Mouse (Mus musculus) CH12.LX (cell line): ENCODE measurements at regions not wholly inside any gene's neighbourhood (a gene's known extent, or its start where the extent isn't known, plus 50 kb on each side); places are given as distances from the start of the nearest gene placed in this dataset.

Experiments
- DNase-seq: peaks from one replicate; pipeline ENCODE4 v3.0.0-alpha.2; 2013; ENCODE audit errors: extremely low read depth
- H3K27ac ChIP-seq: 2 replicates; pipeline ENCODE4 v1.5.1; 2012; ENCODE audit warnings: low read depth, mild to moderate bottlenecking, control low read depth, moderate library complexity; ENCODE audit not compliant: insufficient read depth
- H3K27me3 ChIP-seq: replicated peaks from 2 replicates; pipeline ENCODE3; 2012; ENCODE audit warnings: inconsistent platforms
- H3K36me3 ChIP-seq, 2 experiments: replicated peaks in 1 of 2; 2 replicates each; pipeline versions ENCODE3 to v1.6.1; 2012; ENCODE audit warnings: inconsistent platforms in 1 of 2, low read length in 1 of 2, mild to moderate bottlenecking in 1 of 2, mixed read lengths in 1 of 2, moderate library complexity in 1 of 2; ENCODE audit not compliant: control insufficient read depth in 1 of 2, insufficient read depth in 1 of 2
- H3K4me1 ChIP-seq, 2 experiments: 2 replicates each; pipeline ENCODE4 v1.6.1; 2012; ENCODE audit warnings: inconsistent platforms in 1 of 2, moderate library complexity in 1 of 2; ENCODE audit not compliant: insufficient read depth in 2 of 2, control insufficient read depth in 1 of 2
- H3K4me2 ChIP-seq: 2 replicates; pipeline ENCODE4 v1.6.1; 2012; ENCODE audit warnings: low read depth, mild to moderate bottlenecking, control low read depth; ENCODE audit not compliant: poor library complexity, insufficient read depth, severe bottlenecking
- H3K4me3 ChIP-seq, 3 experiments: fragments of 150-350 bp in 1 of 3; sonication (generic) in 1 of 3; replicated peaks in 1 of 3; 2 replicates each; pipeline versions ENCODE3 to v1.5.1; 2011 to 2012; ENCODE audit warnings: low read depth in 2 of 3, low read length in 2 of 3, mild to moderate bottlenecking in 2 of 3, moderate library complexity in 2 of 3, control low read depth in 1 of 3, improper control_type of control experiment in 1 of 3, inconsistent platforms in 1 of 3, mixed read lengths in 1 of 3; ENCODE audit not compliant: poor library complexity in 1 of 3
- H3K79me2 ChIP-seq: replicated peaks from 2 replicates; pipeline ENCODE4 v1.6.1; 2012; ENCODE audit warnings: mild to moderate bottlenecking, moderate library complexity; ENCODE audit not compliant: control insufficient read depth, poor library complexity, insufficient read depth, severe bottlenecking; ENCODE audit errors: extremely low read depth
- H3K9ac ChIP-seq: 2 replicates; pipeline ENCODE4 v1.6.1; 2012; ENCODE audit warnings: low read depth, mild to moderate bottlenecking, control low read depth, moderate library complexity; ENCODE audit not compliant: insufficient read depth
- H3K9me3 ChIP-seq: replicated peaks from 2 replicates; pipeline ENCODE3; 2012; ENCODE audit warnings: low read length, inconsistent platforms, mixed read lengths
- BHLHE40 ChIP-seq: IDR thresholded peaks from 2 replicates; pipeline ENCODE4 v1.6.1; 2011; ENCODE audit warnings: mild to moderate bottlenecking, low read depth, low read length, improper control_type of control experiment
- CHD1 ChIP-seq: IDR thresholded peaks from 2 replicates; pipeline ENCODE4 v1.6.1; 2012; ENCODE audit warnings: low read depth, low read length, improper control_type of control experiment, inconsistent platforms
- CHD2 ChIP-seq: IDR thresholded peaks from 2 replicates; pipeline ENCODE4 v1.6.1; 2011; ENCODE audit warnings: low read length, improper control_type of control experiment
- EP300 ChIP-seq: IDR thresholded peaks from 2 replicates; pipeline ENCODE4 v1.6.1; 2011; ENCODE audit warnings: low read length, improper control_type of control experiment
- ETS1 ChIP-seq: conservative IDR thresholded peaks from 2 replicates; pipeline ENCODE4 v1.6.1; 2012; ENCODE audit warnings: low read depth, mild to moderate bottlenecking, inconsistent platforms, low read length, improper control_type of control experiment, moderate library complexity
- JUN ChIP-seq: IDR thresholded peaks from 2 replicates; pipeline ENCODE4 v1.6.1; 2011; ENCODE audit warnings: low read depth, mild to moderate bottlenecking, low read length, improper control_type of control experiment, moderate library complexity; ENCODE audit not compliant: insufficient read depth
- MAFK ChIP-seq: IDR thresholded peaks from 2 replicates; pipeline ENCODE4 v1.6.1; 2011; ENCODE audit warnings: low read length, improper control_type of control experiment; ENCODE audit not compliant: insufficient replicate concordance
- MEF2A ChIP-seq: IDR thresholded peaks from 2 replicates; pipeline ENCODE4 v1.6.1; 2014; ENCODE audit warnings: low read depth, mild to moderate bottlenecking, inconsistent platforms, low read length, improper control_type of control experiment, borderline replicate concordance
- NELFE ChIP-seq: IDR thresholded peaks from 2 replicates; pipeline ENCODE4 v1.6.1; 2011; ENCODE audit warnings: low read depth, low read length, improper control_type of control experiment
- NRF1 ChIP-seq: IDR thresholded peaks from 2 replicates; pipeline ENCODE4 v1.6.1; 2014; ENCODE audit warnings: low read depth, mild to moderate bottlenecking, inconsistent platforms, low read length, improper control_type of control experiment, moderate library complexity
- PAX5 ChIP-seq: IDR thresholded peaks from 2 replicates; pipeline ENCODE4 v1.6.1; 2012; ENCODE audit warnings: low read length, inconsistent platforms, mixed read lengths
- POLR2AphosphoS2 ChIP-seq: IDR thresholded peaks from 2 replicates; pipeline ENCODE4 v1.6.1; 2011; ENCODE audit warnings: low read depth, low read length, improper control_type of control experiment
- RCOR1 ChIP-seq: conservative IDR thresholded peaks from 2 replicates; pipeline ENCODE4 v1.6.1; 2012; ENCODE audit warnings: low read depth, mild to moderate bottlenecking, inconsistent platforms, low read length, improper control_type of control experiment
- SMC3 ChIP-seq: IDR thresholded peaks from 2 replicates; pipeline ENCODE4 v1.6.1; 2011; ENCODE audit warnings: low read depth, low read length, improper control_type of control experiment
- UBTF ChIP-seq: IDR thresholded peaks from 2 replicates; pipeline ENCODE4 v1.6.1; 2012; ENCODE audit warnings: low read depth, mild to moderate bottlenecking, inconsistent platforms, low read length, improper control_type of control experiment, moderate library complexity
- USF2 ChIP-seq: conservative IDR thresholded peaks from 2 replicates; pipeline ENCODE4 v1.6.1; 2011; ENCODE audit warnings: low read depth, low read length, improper control_type of control experiment
- ZC3H11A ChIP-seq: IDR thresholded peaks from 2 replicates; pipeline ENCODE4 v1.6.1; 2012; ENCODE audit warnings: low read depth, mild to moderate bottlenecking, inconsistent platforms, low read length, improper control_type of control experiment
- dilution Hi-C: fragments of 300-500 bp; cut with MboI; formaldehyde crosslinking; loops from 2 replicates; pipeline ENCODE4 v1.14.3; 2020; ENCODE audit warnings: low sequenced_read_pairs; ENCODE audit not compliant: extremely low pct_unique_long_range_greater_than_20kb, extremely low pct_ligation_motif_present
- in situ Hi-C: fragments of 300-500 bp; cut with MboI; formaldehyde crosslinking; loops from 3 replicates; pipeline ENCODE4 v1.14.3; 2019; ENCODE audit warnings: low sequenced_read_pairs, low pct_ligation_motif_present, low pct_unique_long_range_greater_than_20kb, mixed read lengths

GRCm38 (mm10) chrX:99397344-99397743 lies 73.7 kb downstream of the Pja1 start:
- H3K79me2 ChIP-seq = no peaks in the 10 kb centered on the region
- no peaks in the 10 kb centered on the region for H3K27me3 ChIP-seq
- dilution Hi-C loops = no loop called here
- no peak overlapping the region for H3K4me3 ChIP-seq
- no peak for TF ChIP-seq POLR2AphosphoS2
- no peak overlapping the region for H3K4me2 ChIP-seq
- H3K27ac ChIP-seq = no peak overlapping the region
- H3K4me1 ChIP-seq = no peaks in the 10 kb centered on the region
- no peaks in the 10 kb centered on the region for H3K36me3 ChIP-seq
- in situ Hi-C loops = no loop called here
- no peak overlapping the region for H3K9ac ChIP-seq
- no peaks in the 10 kb centered on the region for H3K9me3 ChIP-seq
- no peak for DNase-seq

GRCm38 (mm10) chrX:99396180-99396579 lies 74.9 kb downstream of the Pja1 start:
- dilution Hi-C loops = no loop called here

GRCm38 (mm10) chrX:99395067-99395466 lies 76.0 kb downstream of the Pja1 start:
- H3K27me3 ChIP-seq = no peaks in the 10 kb centered on the region
- TF ChIP-seq RCOR1 (no peak), MEF2A (no peak)

More at GRCm38 (mm10) chrX:99396180-99396579, 74.9 kb downstream of the Pja1 start:
- Histone ChIP-seq H3K36me3 (no peaks in the 10 kb centered on the region), H3K4me2 (no peak overlapping the region), H3K27me3 (no peaks in the 10 kb centered on the region), H3K27ac (no peak overlapping the region), H3K4me1 (no peaks in the 10 kb centered on the region), H3K4me3 (no peak overlapping the region), H3K9ac (no peak overlapping the region), H3K9me3 (no peaks in the 10 kb centered on the region), H3K79me2 (no peaks in the 10 kb centered on the region)
- no peak for DNase-seq
- in situ Hi-C loops = no loop called here
- TF ChIP-seq EP300 (no peak), PAX5 (no peak)
- TF ChIP-seq, all 38 proteins: peak for 0

GRCm38 (mm10) chrX:99391628-99392027 lies 79.4 kb downstream of the Pja1 start:
- Histone ChIP-seq H3K9ac (no peak overlapping the region), H3K4me3 (no peak overlapping the region), H3K79me2 (no peaks in the 10 kb centered on the region), H3K4me1 (peaks cover 0 to 4% of the 10 kb centered on the region in 2 experiments; a peak in 1 of 4 replicates), H3K27ac (no peak overlapping the region), H3K4me2 (no peak overlapping the region), H3K27me3 (no peaks in the 10 kb centered on the region), H3K9me3 (no peaks in the 10 kb centered on the region), H3K36me3 (no peaks in the 10 kb centered on the region)
- DNase-seq = no peak
- in situ Hi-C loops = no loop called here
- TF ChIP-seq NELFE = no peak
- no peak for TF ChIP-seq ZC3H11A
- TF ChIP-seq JUN = no peak
- no peak for TF ChIP-seq SMC3
- no peak for TF ChIP-seq CHD2
- TF ChIP-seq ETS1 = no peak
- no peak for TF ChIP-seq MAFK
- TF ChIP-seq UBTF = no peak
- no peak for TF ChIP-seq NRF1
- no peak for TF ChIP-seq POLR2AphosphoS2
- no peak for TF ChIP-seq CHD1
- TF ChIP-seq USF2 = no peak
- TF ChIP-seq BHLHE40 = no peak
- dilution Hi-C loops = no loop called here

More at GRCm38 (mm10) chrX:99395067-99395466, 76.0 kb downstream of the Pja1 start:
- Histone ChIP-seq H3K27ac (no peak overlapping the region), H3K36me3 (no peaks in the 10 kb centered on the region), H3K79me2 (no peaks in the 10 kb centered on the region), H3K9me3 (no peaks in the 10 kb centered on the region), H3K9ac (no peak overlapping the region), H3K4me2 (no peak overlapping the region), H3K4me1 (no peaks in the 10 kb centered on the region), H3K4me3 (no peak overlapping the region)
- in situ Hi-C loops (no loop called here), dilution Hi-C loops (no loop called here)
- DNase-seq = no peak
